In the genomic region with DNA sequence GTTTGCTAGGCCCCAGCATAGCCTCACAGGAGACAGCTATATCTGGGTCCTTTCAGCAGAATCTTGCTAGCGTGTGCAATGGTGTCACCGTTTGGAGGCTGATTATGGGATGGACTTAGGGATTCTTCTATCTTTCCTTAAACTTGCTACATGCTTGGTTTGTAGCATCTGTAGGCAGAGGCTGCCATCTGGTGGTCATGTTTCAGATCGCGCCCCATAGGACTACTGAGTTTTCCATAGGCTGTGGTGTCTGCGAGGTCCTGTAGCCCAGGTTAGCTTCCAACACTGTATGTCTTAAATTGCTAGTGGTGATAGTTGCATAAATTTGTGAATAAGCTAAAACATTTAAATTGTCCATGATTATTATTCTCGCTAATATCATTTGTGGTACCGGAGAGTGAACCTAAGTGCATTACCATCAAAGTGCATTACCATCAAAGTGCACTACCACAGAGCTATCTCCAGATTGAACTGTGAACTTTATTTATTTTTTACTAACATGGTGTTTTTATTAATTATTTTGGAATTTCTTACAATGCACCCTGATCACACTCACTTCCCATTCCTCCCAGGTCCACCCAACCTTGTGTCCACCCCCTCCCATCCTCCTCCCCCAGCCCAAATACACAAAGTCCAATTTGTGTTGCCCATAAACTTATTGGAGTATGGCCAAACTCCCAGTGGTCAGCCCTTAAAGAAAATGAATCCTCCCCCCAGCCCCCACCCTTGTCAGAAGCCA, we compare ENCODE assay signal across 9 mouse cellular contexts. TPM values are rescaled to one million over a fixed set of nuclear protein-coding genes. Genes with fewer than 3 reads are reported as not detected.
DNase-seq lines count a peak whose midpoint lies in the region; ATAC-seq and TF ChIP-seq lines count a peak whose summit lies in the region.
"Had no signal": no experiment of that assay in that cellular context is flagged by ENCODE, and none has a peak within 500 bp of the region (broad histone marks: within the 10 kb centered on the region; RNA-seq: fewer than 3 reads in every experiment).

No protein-coding gene starts in this region.

- ATAC-seq in embryonic facial prominence, embryonic 12.5 days (ENCODE audit: insufficient number of reproducible peaks, insufficient read depth, low FRiP score, low TSS enrichment), result peak; percentile 82
- peak; percentile 79; the same call in 1 of the 2 replicates for ATAC-seq in kidney, embryonic 15.5 days (replicated peaks; ENCODE audit: low FRiP score)
- peak; percentile 74 for ATAC-seq in stomach, embryonic 14.5 days (ENCODE audit: insufficient number of reproducible peaks, insufficient read depth, low FRiP score, low read depth)

- H3K4me3 ChIP-seq in C2C12 (ENCODE audit: insufficient read depth, poor library complexity, severe bottlenecking), result no peak overlapping the region
- no peak overlapping the region for H3K4me3 ChIP-seq in embryonic facial prominence, embryonic 12.5 days
- H3K4me3 ChIP-seq in kidney, embryonic 15.5 days (replicated peaks), result no peak overlapping the region
- H3K4me3 ChIP-seq in stomach, embryonic 14.5 days (ENCODE audit: low read depth, low read length), result no peak overlapping the region

- no peak overlapping the region for H3K4me2 ChIP-seq in embryonic facial prominence, embryonic 12.5 days (replicated peaks)
- H3K4me2 ChIP-seq in kidney, embryonic 15.5 days, result no peak overlapping the region; the same call in 1 of the 2 replicates
- H3K4me2 ChIP-seq in stomach, embryonic 14.5 days (replicated peaks; ENCODE audit: low read depth, low read length), result no peak overlapping the region

- 0 out of 2 replicates have a peak, but pooled peaks cover 5% of the 10 kb centered on the region for H3K4me1 ChIP-seq in embryonic facial prominence, embryonic 12.5 days
- H3K4me1 ChIP-seq in kidney, embryonic 15.5 days, result peaks cover 9% of the 10 kb centered on the region
- no peaks in the 10 kb centered on the region for H3K4me1 ChIP-seq in stomach, embryonic 14.5 days (ENCODE audit: control insufficient read depth, insufficient read depth, low read length)

- DNase-seq in adrenal gland, postnatal 36 days, result peak; percentile 76 to 79
- DNase-seq in heart, adult 9 months (ENCODE audit: low spot score in 2 of 2), result peak; percentile 16 to 69
- peak; percentile 70 for DNase-seq in liver
- DNase-seq in natural killer cell, adult 2 months (ENCODE audit: low spot score in 2 of 2), result peak; percentile 22 to 50

- H3ac ChIP-seq in C2C12 (ENCODE audit: control insufficient read depth, insufficient read length, low read depth), result no peak overlapping the region

- no peaks in the 10 kb centered on the region for H3K79me3 ChIP-seq in C2C12 (ENCODE audit: low read depth)

- H3K9me3 ChIP-seq in embryonic facial prominence, embryonic 12.5 days, result no peaks in the 10 kb centered on the region
- no peaks in the 10 kb centered on the region for H3K9me3 ChIP-seq in kidney, embryonic 15.5 days (replicated peaks)
- no peaks in the 10 kb centered on the region for H3K9me3 ChIP-seq in stomach, embryonic 14.5 days (ENCODE audit: control insufficient read depth, low read depth, low read length)
- H3K9me3 ChIP-seq: embryonic facial prominence, embryonic 15.5 days had no signal

- H3K9ac ChIP-seq in embryonic facial prominence, embryonic 12.5 days, result no peak overlapping the region
- H3K9ac ChIP-seq in kidney, embryonic 15.5 days, result no peak overlapping the region
- no peak overlapping the region for H3K9ac ChIP-seq in stomach, embryonic 14.5 days (replicated peaks; ENCODE audit: low read depth, low read length)
- H3K9ac ChIP-seq: embryonic facial prominence, embryonic 15.5 days had no signal

- no peaks in the 10 kb centered on the region for H3K36me3 ChIP-seq in C2C12 (ENCODE audit: control insufficient read depth, insufficient read depth)
- no peaks in the 10 kb centered on the region for H3K36me3 ChIP-seq in embryonic facial prominence, embryonic 12.5 days
- no peaks in the 10 kb centered on the region for H3K36me3 ChIP-seq in kidney, embryonic 15.5 days
- no peaks in the 10 kb centered on the region for H3K36me3 ChIP-seq in stomach, embryonic 14.5 days (ENCODE audit: control insufficient read depth, insufficient read depth, low read length)
- H3K36me3 ChIP-seq: embryonic facial prominence, embryonic 15.5 days had no signal

- H3K27me3 ChIP-seq in C2C12 (ENCODE audit: control insufficient read depth, insufficient read depth, insufficient read length), result peaks cover 4% of the 10 kb centered on the region
- H3K27me3 ChIP-seq in embryonic facial prominence, embryonic 12.5 days, result no peaks in the 10 kb centered on the region
- no peaks in the 10 kb centered on the region for H3K27me3 ChIP-seq in kidney, embryonic 15.5 days
- no peaks in the 10 kb centered on the region for H3K27me3 ChIP-seq in stomach, embryonic 14.5 days (ENCODE audit: control insufficient read depth, insufficient read depth, low read length)
- H3K27me3 ChIP-seq: embryonic facial prominence, embryonic 15.5 days had no signal

- H3K27ac ChIP-seq in embryonic facial prominence, embryonic 12.5 days, result no peak overlapping the region
- no peak overlapping the region for H3K27ac ChIP-seq in kidney, embryonic 15.5 days
- H3K27ac ChIP-seq in stomach, embryonic 14.5 days (ENCODE audit: low read length), result no peak overlapping the region
- H3K27ac ChIP-seq: embryonic facial prominence, embryonic 15.5 days had no signal

- WGBS in embryonic facial prominence, embryonic 12.5 days, result 7% methylated on average over 7 of the region's 7 CpGs
- 8% methylated on average over 7 of the region's 7 CpGs for WGBS in kidney, embryonic 15.5 days
- WGBS in stomach, embryonic 14.5 days, result 8% methylated on average over 7 of the region's 7 CpGs

- TF ChIP-seq CTCF in C2C12 (IDR thresholded peaks at IDR 0.05; ENCODE audit: control insufficient read depth, insufficient read depth, insufficient read length), result peak; percentile 71

- H3K79me2 ChIP-seq in C2C12 (ENCODE audit: control insufficient read depth, insufficient read depth), result no peaks in the 10 kb centered on the region

TF ChIP-seq in C2C12, 6 proteins besides CTCF, POLR2A, EP300 and RAD21:
- TF ChIP-seq MYOG (IDR thresholded peaks at IDR 0.05; ENCODE audit: control insufficient read depth, extremely low read depth, insufficient read length) (no peak), MAX (IDR thresholded peaks at IDR 0.05) (no peak), MYOD1 (IDR thresholded peaks at IDR 0.05; ENCODE audit: control insufficient read depth, insufficient read length, low read depth) (no peak), CEBPB (IDR thresholded peaks at IDR 0.05; ENCODE audit: low read depth) (no peak), USF1 (IDR thresholded peaks at IDR 0.05; ENCODE audit: low read depth) (no peak), FOSL1 (IDR thresholded peaks at IDR 0.05; ENCODE audit: insufficient read depth, low read length, poor library complexity, severe bottlenecking) (no peak)

RNA-seq across cellular contexts. Expression of a gene that starts 26.7 kb away (rescaled TPM):
- 189 TPM for polyA plus RNA-seq in C2C12 (2012; fragmentation: generic; extraction: Trizol)
- total RNA-seq in adrenal gland, postnatal 36 days (2021), result 100 to 1,000 TPM; 122 to 138 TPM
- 181 and 185 TPM in 2 replicates for polyA plus RNA-seq in embryonic facial prominence, embryonic 12.5 days (2016; fragmentation: Nextera tagmentation; extraction: Ambion mirVana)
- 225 and 248 TPM in 2 replicates for polyA plus RNA-seq in kidney, embryonic 15.5 days (2015; fragmentation: Nextera tagmentation; extraction: Ambion mirVana)
- polyA plus RNA-seq in stomach, embryonic 14.5 days (2014; fragmentation: Nextera tagmentation; extraction: Ambion mirVana), result 67.7 and 73.0 TPM in 2 replicates
